Mouse (Mus musculus): ENCODE measurements around the gene Ints11.

GRCm38 (mm10) chr4:155894311-155894881, 25.1 kb downstream of the Ints11 start:
- TF ChIP-seq CTCF (IDR thresholded peaks at IDR 0.05; ENCODE audit: low read depth) (no peak), EP300 (IDR thresholded peaks at IDR 0.05; ENCODE audit: low read depth) (no peak)

Measured in liver, embryonic 14.5 days (tissue).